Mouse (Mus musculus): ENCODE data around the gene Fbxo39. TPM values are rescaled to one million over a fixed set of nuclear protein-coding genes. Genes with fewer than 3 reads are reported as not detected.
"Not testable (repeated sequence)": the region's sequence is repeated elsewhere in the genome, so short reads cannot be mapped to it uniquely, and the experiment has no call there.

The Fbxo39 gene
- total RNA-seq, 2 experiments from 2014 or later, result not detected

- DNase-seq (ENCODE audit: low spot score in 2 of 2), result no peak
- intact Hi-C loops (cut with DNase I), result no loop called here
Measured at GRCm38 (mm10) chr11:72308982-72309381, 5.3 kb upstream of the Fbxo39 start.

- no peak for DNase-seq (ENCODE audit: low spot score in 2 of 2)
- intact Hi-C loops (cut with DNase I), result no loop called here
Measured at GRCm38 (mm10) chr11:72310491-72310890, 3.8 kb upstream of the Fbxo39 start.

DNA sequence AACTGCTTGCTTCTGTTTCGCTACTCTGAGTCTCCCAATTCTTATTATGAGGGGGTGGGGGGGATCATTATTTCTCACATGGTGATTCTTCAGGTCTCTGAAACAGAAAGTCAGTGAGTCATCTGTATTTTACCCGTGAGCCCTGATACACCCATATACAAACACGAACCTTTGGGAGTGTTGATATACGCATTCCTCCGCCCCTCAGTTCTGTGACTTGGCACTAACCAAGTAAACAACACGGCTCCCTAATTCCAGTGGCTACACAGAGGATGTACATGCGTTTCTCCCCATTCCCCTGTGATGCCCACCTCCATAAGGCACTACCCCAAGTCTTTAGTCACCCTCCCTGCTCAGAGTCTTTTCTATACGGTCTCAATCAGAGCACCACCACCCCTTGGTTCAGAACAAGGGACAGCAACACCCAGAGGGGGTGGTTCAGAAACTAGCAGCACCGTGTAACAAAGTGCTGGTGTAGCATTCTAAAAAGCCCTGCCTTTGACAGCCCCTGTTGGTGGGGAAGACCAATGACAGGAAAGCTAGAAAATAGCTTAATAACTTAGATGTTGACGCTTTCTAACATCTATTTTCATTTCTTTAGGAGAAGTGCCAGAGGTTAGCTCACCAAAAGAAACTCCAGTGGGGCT lies 2.8 kb upstream of the Fbxo39 start:
- DNase-seq (ENCODE audit: low spot score in 2 of 2), result no peak
- intact Hi-C loops (cut with DNase I), result no loop called here

DNA sequence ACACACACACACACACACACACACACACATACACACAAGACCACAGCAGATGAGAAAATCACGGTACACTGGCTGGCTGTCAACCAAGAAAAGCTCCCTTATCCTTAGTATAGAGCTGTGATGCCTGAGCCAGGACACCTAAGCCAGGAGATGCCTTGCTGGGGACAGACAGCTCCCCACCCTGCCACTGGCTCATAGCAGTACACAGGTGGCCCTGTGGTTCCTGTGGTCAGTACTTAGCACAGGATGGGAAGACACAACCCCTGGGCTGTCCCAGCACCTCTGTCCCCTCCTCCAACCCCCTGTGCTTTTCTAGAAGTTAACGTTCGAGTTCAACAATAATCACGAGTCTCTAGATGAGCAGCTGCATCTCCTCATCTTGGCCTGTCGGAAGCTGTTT lies 3.8 kb downstream of the Fbxo39 start:
- intact Hi-C loops (cut with DNase I), result no loop called here
- DNase-seq (ENCODE audit: low spot score in 2 of 2), result no peak

DNA sequence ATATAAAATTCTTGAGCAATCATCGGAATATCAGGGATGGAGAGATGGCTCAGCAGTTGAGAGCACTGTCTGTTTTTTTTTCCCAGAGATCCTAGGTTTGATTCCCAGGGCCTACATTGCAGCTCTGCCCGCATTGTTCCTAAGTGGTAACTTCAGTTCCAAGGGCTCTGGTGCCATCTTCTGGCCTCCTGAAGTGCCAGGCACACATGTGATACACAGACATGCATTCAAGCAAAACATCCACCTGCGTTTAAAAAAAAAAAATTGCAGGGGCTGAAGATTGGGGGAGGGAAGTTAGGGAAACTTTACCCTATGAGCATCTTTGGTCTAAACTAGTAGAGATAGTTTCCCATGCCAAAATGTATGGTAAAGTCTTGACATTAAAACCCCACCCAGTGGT lies 10.2 kb downstream of the Fbxo39 start:
- intact Hi-C loops (cut with DNase I), result loop anchor here (5.0 kb wide), 2 partner anchors 57 to 97 kb away; partner anchors contain the start of gene Slc13a5
- no peak for DNase-seq (ENCODE audit: low spot score in 2 of 2)

DNA sequence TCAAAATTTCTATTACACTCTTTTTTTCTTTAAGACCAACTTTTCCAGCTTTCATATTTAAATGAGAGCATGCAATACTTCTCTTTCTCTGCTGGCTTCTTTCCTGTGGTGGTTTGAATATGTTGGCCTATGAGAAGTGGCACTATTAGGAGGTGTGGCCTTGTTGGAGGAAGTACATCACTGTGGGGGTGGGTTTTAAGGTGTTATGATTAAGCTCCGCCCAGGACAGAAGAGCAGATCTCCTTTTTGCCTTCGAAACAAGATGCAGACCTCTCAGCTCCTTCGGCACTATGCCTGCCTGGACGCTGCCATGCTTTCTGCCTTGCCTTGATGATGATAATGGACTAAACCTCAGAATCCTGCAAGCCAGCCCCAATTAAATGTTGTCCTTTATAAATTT lies 11.5 kb downstream of the Fbxo39 start:
- DNase-seq (ENCODE audit: low spot score in 2 of 2), result no peak
- intact Hi-C loops (cut with DNase I), result no loop called here

GRCm38 (mm10) chr11:72332951-72333667 lies 18.9 kb downstream of the Fbxo39 start:
- intact Hi-C loops (cut with DNase I), result no loop called here
- peak; percentile 27 to 37 for DNase-seq (ENCODE audit: low spot score in 2 of 2)

DNA sequence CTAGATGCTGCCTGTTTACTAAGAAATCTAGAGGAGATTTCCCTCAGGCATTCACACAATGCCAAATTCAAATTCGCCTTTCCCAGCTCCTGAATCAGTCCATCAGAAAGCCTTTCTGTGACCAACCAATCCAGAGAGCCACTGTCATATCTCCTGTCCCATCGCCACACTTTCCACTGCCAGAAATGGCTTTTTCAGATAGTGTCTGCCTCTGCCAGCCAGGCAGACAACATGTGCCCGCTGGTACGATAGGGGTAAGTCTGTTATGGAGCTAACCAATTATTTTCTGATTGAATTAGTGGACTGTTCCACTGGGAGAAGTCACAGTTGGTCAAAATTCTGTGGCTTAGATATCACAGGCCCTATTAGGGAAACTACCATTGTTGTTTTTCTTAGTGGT lies 20.4 kb downstream of the Fbxo39 start:
- intact Hi-C loops (cut with DNase I), result no loop called here
- no peak for DNase-seq (ENCODE audit: low spot score in 2 of 2)

DNA sequence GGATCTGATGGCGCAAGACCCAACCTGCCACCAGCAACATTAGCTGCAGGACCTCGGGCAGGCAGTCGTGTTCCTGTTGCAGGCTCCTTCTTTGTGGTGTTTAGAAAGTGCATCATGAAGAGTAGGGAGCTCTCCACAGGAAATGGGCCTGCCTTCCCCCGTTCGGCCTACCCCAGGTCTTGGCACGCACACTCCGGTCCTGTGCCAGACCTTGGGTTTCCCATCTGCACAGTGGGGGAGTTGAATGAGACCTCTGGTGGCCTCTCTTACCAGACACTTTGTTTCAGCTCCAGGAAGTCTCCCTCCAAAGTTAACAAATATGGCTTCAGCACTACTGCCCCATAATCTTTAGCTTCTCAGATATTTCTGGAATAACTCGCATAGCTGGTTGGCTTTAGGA lies 22.5 kb downstream of the Fbxo39 start:
- DNase-seq (ENCODE audit: low spot score in 2 of 2), result no peak

DNA sequence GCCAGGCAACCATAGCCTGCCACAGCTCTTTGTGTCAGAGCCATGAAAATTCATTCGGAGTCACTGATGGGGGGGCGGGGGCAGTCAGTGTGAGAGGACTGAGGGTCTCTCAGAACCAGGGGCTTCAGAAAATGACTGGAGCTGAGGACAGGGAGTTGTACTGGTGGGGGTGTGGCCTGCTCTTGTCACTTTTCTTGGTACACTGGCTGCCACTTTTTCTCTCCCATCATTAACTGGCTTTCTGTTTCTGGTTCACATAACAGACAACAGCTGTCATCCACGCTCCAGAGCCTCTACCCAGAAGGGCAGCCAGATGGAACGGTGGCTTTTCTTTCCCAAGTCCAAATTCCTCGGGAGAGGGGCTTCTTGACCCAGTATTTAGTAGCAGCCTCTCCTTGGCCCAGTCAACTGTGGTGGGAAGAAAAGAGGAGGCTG lies 24.2 kb downstream of the Fbxo39 start:
- intact Hi-C loops (cut with DNase I), result no loop called here
- DNase-seq (ENCODE audit: low spot score in 2 of 2), result no peak

More for the DNA sequence above, 22.5 kb downstream of the Fbxo39 start:
- intact Hi-C loops (cut with DNase I), result no loop called here

DNA sequence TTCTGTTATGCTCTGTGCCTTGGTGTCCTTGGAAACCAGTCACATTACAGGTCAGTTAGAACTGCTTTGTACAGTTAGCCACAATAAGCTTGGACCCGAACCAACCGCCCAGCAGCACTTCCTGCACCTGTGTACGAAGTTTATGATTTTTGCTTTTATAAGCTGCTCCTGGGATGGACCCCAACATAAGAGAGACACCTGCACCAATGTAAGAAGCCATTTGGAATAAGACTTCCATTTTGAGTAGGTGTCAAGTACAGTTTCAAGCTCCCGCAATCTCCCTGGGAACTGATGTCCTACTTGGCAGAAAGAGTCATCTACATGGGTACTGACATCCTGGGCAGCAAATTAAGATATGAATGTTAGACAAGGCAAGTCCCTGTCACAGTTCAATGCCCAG lies 25.5 kb downstream of the Fbxo39 start:
- intact Hi-C loops (cut with DNase I), result loop anchor here (5.0 kb wide), 2 partner anchors 112 to 223 kb away; no protein-coding TSS in a partner anchor
- DNase-seq (ENCODE audit: low spot score in 2 of 2), result no peak

DNA sequence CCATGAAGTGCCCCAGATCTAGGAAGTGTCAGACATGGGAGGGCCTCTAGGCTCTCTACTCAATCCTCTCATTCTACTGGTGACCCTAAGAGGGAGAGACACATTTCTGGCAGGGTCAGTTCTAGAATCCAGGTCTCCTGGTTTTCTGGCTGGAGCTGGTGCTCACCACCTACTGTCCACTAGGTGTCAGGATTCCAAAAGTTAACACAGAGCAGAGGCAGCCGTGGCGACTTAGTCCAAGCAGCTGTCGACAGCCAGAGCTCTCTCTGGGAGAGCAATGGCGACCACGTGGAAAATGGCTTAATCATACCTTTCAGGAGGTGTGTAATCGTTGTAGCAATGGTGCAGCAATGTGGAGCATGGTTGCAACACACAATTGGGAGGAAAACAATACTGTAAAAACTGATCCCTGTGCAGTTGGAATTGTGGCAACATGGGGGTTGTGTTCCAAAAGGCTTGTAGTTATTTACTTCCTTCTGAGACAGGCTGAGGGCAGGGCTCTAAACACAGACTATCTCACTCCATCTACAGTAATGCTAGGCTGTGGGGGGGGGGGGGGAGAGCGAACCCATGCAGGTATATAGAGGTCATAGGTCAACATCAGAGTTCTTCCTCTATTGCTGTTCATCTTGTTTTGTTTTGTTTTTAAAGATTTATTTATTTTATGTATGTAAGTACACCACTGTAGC lies 28.4 kb downstream of the Fbxo39 start:
- peak; percentile 52 to 66 for DNase-seq (ENCODE audit: low spot score in 2 of 2)
- intact Hi-C loops (cut with DNase I), result loop anchor here (2.0 to 5.0 kb wide), 3 partner anchors 86 to 220 kb away; no protein-coding TSS in a partner anchor

- not testable (repeated sequence) for DNase-seq (ENCODE audit: low spot score in 2 of 2)
- intact Hi-C loops (cut with DNase I), result loop anchor here (2.0 to 5.0 kb wide), 3 partner anchors 86 to 219 kb away; no protein-coding TSS in a partner anchor
Measured at GRCm38 (mm10) chr11:72343238-72343625, 29.0 kb downstream of the Fbxo39 start.

GRCm38 (mm10) chr11:72343904-72344303 lies 29.7 kb downstream of the Fbxo39 start:
- intact Hi-C loops (cut with DNase I), result loop anchor here (2.0 to 5.0 kb wide), 3 partner anchors 85 to 218 kb away; no protein-coding TSS in a partner anchor
- DNase-seq (ENCODE audit: low spot score in 2 of 2), result peak in 1 of 2 experiments; percentile 35

GRCm38 (mm10) chr11:72344486-72344885 lies 30.2 kb downstream of the Fbxo39 start:
- intact Hi-C loops (cut with DNase I), result loop anchor here (5.0 kb wide), 2 partner anchors 117 to 218 kb away; no protein-coding TSS in a partner anchor
- DNase-seq (ENCODE audit: low spot score in 2 of 2), result no peak

- intact Hi-C loops (cut with DNase I), result no loop called here
- DNase-seq (ENCODE audit: low spot score in 2 of 2), result no peak
Measured at GRCm38 (mm10) chr11:72348563-72348962, 34.3 kb downstream of the Fbxo39 start.

GRCm38 (mm10) chr11:72349016-72349415 lies 34.8 kb downstream of the Fbxo39 start:
- no peak for DNase-seq (ENCODE audit: low spot score in 2 of 2)
- intact Hi-C loops (cut with DNase I), result no loop called here

DNA sequence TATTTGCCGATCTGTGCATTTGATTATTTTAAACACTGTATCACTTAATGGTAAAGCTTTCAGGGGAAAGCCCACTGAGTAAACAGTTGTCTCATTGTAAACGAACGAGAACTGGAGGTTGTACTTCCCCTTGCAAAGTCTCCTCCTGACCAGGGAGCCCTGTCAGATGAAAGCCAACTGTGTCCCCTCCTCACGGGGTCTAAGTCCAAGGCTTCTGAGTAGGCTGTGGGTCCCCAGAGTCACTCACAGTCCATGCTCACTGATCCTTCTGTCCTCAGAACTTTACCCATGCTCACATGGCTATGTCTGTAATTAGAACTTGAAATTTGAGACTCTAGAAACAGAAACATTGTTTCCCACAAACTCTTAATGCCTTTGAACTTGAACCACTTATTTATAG lies 35.4 kb downstream of the Fbxo39 start:
- intact Hi-C loops (cut with DNase I), result no loop called here
- no peak for DNase-seq (ENCODE audit: low spot score in 2 of 2)

DNA sequence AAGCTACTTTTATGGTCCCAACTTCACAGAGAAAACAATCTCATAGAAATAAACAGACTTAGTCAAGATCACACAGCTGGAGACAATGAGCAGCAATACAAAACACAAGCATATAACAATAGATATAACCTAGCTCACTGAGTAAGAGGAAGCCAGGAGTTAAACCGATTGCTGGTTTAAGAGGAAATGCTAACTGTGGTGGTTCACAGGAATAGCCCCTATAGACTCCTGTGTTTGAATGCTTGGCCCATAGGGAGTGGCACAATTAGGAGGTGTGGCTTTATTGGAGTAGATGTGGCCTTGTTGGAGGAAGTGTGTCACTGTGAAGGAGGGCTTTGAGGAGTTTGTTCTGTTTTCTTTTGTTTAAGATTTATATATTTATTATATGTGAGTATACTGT lies 38.0 kb downstream of the Fbxo39 start:
- no peak for DNase-seq (ENCODE audit: low spot score in 2 of 2)
- intact Hi-C loops (cut with DNase I), result no loop called here

- DNase-seq (ENCODE audit: low spot score in 2 of 2), result no peak
- intact Hi-C loops (cut with DNase I), result no loop called here
Measured at GRCm38 (mm10) chr11:72353186-72353585, 38.9 kb downstream of the Fbxo39 start.
